Mouse (Mus musculus): ENCODE data around the gene Timmdc1.
"Not testable (repeated sequence)": the region's sequence is repeated elsewhere in the genome, so short reads cannot be mapped to it uniquely, and the experiment has no call there.

Timmdc1 gene

GRCm38 (mm10) chr16:38496604-38497140, 25.8 kb downstream of the Timmdc1 start:
- peak; percentile 25 for DNase-seq (ENCODE audit: low read depth, low spot score)

GRCm38 (mm10) chr16:38493890-38494289, 28.6 kb downstream of the Timmdc1 start:
- no peak for DNase-seq (ENCODE audit: low read depth, low spot score)

GRCm38 (mm10) chr16:38492551-38492950, 29.9 kb downstream of the Timmdc1 start:
- DNase-seq (ENCODE audit: low read depth, low spot score) = no peak

- DNase-seq (ENCODE audit: low read depth, low spot score) = no peak
Measured at GRCm38 (mm10) chr16:38483582-38484309, 38.7 kb downstream of the Timmdc1 start.

- peak; percentile 60 for DNase-seq (ENCODE audit: low read depth, low spot score)
Measured at GRCm38 (mm10) chr16:38482780-38483562, 39.5 kb downstream of the Timmdc1 start.

GRCm38 (mm10) chr16:38481327-38481726, 41.1 kb downstream of the Timmdc1 start:
- no peak for DNase-seq (ENCODE audit: low read depth, low spot score)

GRCm38 (mm10) chr16:38478296-38478695, 44.2 kb downstream of the Timmdc1 start:
- no peak for DNase-seq (ENCODE audit: low read depth, low spot score)

GRCm38 (mm10) chr16:38477241-38477608, 45.2 kb downstream of the Timmdc1 start:
- DNase-seq (ENCODE audit: low read depth, low spot score) = not testable (repeated sequence)

- peak; percentile 55 for DNase-seq (ENCODE audit: low read depth, low spot score)
Measured at GRCm38 (mm10) chr16:38476312-38477240, 45.9 kb downstream of the Timmdc1 start.

GRCm38 (mm10) chr16:38475681-38476311, 46.7 kb downstream of the Timmdc1 start:
- peak; percentile 50 for DNase-seq (ENCODE audit: low read depth, low spot score)

- DNase-seq (ENCODE audit: low read depth, low spot score) = no peak
Measured at GRCm38 (mm10) chr16:38474677-38475286, 47.7 kb downstream of the Timmdc1 start.

GRCm38 (mm10) chr16:38473661-38474060, 48.8 kb downstream of the Timmdc1 start:
- DNase-seq (ENCODE audit: low read depth, low spot score) = no peak

- DNase-seq (ENCODE audit: low read depth, low spot score) = no peak
Measured at GRCm38 (mm10) chr16:38472507-38472873, 50.0 kb downstream of the Timmdc1 start.

GRCm38 (mm10) chr16:38471697-38472506, 50.6 kb downstream of the Timmdc1 start:
- peak; percentile 97 for DNase-seq (ENCODE audit: low read depth, low spot score)

- no peak for DNase-seq (ENCODE audit: low read depth, low spot score)
Measured at GRCm38 (mm10) chr16:38469437-38469836, 53.0 kb downstream of the Timmdc1 start.

- DNase-seq (ENCODE audit: low read depth, low spot score) = no peak
Measured at GRCm38 (mm10) chr16:38468706-38469018, 53.8 kb downstream of the Timmdc1 start.

GRCm38 (mm10) chr16:38467917-38468705, 54.4 kb downstream of the Timmdc1 start:
- DNase-seq (ENCODE audit: low read depth, low spot score) = no peak

- DNase-seq (ENCODE audit: low read depth, low spot score) = no peak
Measured at GRCm38 (mm10) chr16:38467091-38467916, 55.2 kb downstream of the Timmdc1 start.

All from ES-CJ7 (cell line).